Mouse (Mus musculus): ENCODE results near the gene Cd200r3. TPM values are rescaled to one million over a fixed set of nuclear protein-coding genes. Genes with fewer than 3 reads are reported as not detected.
A peak's percentile ranks its signal among the peaks of the same experiment; 100 is the strongest.

Cd200r3 gene
- polyA plus RNA-seq, 1 experiment: not detected

GRCm38 (mm10) chr16:45007807-45008206 is 64.3 kb downstream of the Cd200r3 start:
- Histone ChIP-seq H3K4me1 (ENCODE audit: control insufficient read depth, insufficient read depth, low read length) (no peaks in the 10 kb centered on the region), H3K27me3 (ENCODE audit: control insufficient read depth, insufficient read depth, low read length) (no peaks in the 10 kb centered on the region), H3K27ac (ENCODE audit: insufficient read depth, low read length) (no peak overlapping the region), H3K4me3 (replicated peaks; ENCODE audit: insufficient read depth, low read depth, low read length) (no peak overlapping the region)
- TF ChIP-seq CTCF (IDR thresholded peaks at IDR 0.05; ENCODE audit: borderline replicate concordance, insufficient read depth, low read depth, low read length): no peak
- no peak for TF ChIP-seq POLR2A (IDR thresholded peaks at IDR 0.05; ENCODE audit: borderline replicate concordance, insufficient read depth, low read length)
- WGBS: 88% methylated on average over 4 of the region's 4 CpGs
- DNase-seq: no peak

- TF ChIP-seq CTCF (IDR thresholded peaks at IDR 0.05; ENCODE audit: borderline replicate concordance, insufficient read depth, low read depth, low read length) (no peak), POLR2A (IDR thresholded peaks at IDR 0.05; ENCODE audit: borderline replicate concordance, insufficient read depth, low read length) (no peak)
- DNase-seq: no peak
- WGBS: 30% methylated on average over 5 of the region's 5 CpGs
- H3K27me3 ChIP-seq (ENCODE audit: control insufficient read depth, insufficient read depth, low read length): no peaks in the 10 kb centered on the region
- H3K4me1 ChIP-seq (ENCODE audit: control insufficient read depth, insufficient read depth, low read length): no peaks in the 10 kb centered on the region
- H3K27ac ChIP-seq (ENCODE audit: insufficient read depth, low read length): no peak overlapping the region
- no peak overlapping the region for H3K4me3 ChIP-seq (replicated peaks; ENCODE audit: insufficient read depth, low read depth, low read length)
Observed at GRCm38 (mm10) chr16:45009634-45010033, 66.2 kb downstream of the Cd200r3 start.

- Histone ChIP-seq H3K27ac (ENCODE audit: insufficient read depth, low read length) (no peak overlapping the region), H3K4me3 (replicated peaks; ENCODE audit: insufficient read depth, low read depth, low read length) (no peak overlapping the region), H3K27me3 (ENCODE audit: control insufficient read depth, insufficient read depth, low read length) (no peaks in the 10 kb centered on the region), H3K4me1 (ENCODE audit: control insufficient read depth, insufficient read depth, low read length) (no peaks in the 10 kb centered on the region)
- DNase-seq: peak in 1 of 2 experiments; percentile 12
- WGBS: 98% methylated on average over 1 of the region's 1 CpGs
- no peak for TF ChIP-seq POLR2A (IDR thresholded peaks at IDR 0.05; ENCODE audit: borderline replicate concordance, insufficient read depth, low read length)
- TF ChIP-seq CTCF (IDR thresholded peaks at IDR 0.05; ENCODE audit: borderline replicate concordance, insufficient read depth, low read depth, low read length): no peak
Observed at GRCm38 (mm10) chr16:45015591-45015990, 72.1 kb downstream of the Cd200r3 start.

GRCm38 (mm10) chr16:45016488-45016887 is 73.0 kb downstream of the Cd200r3 start:
- Histone ChIP-seq H3K27ac (ENCODE audit: insufficient read depth, low read length) (no peak overlapping the region), H3K27me3 (ENCODE audit: control insufficient read depth, insufficient read depth, low read length) (no peaks in the 10 kb centered on the region), H3K4me3 (replicated peaks; ENCODE audit: insufficient read depth, low read depth, low read length) (no peak overlapping the region), H3K4me1 (ENCODE audit: control insufficient read depth, insufficient read depth, low read length) (no peaks in the 10 kb centered on the region)
- TF ChIP-seq CTCF (IDR thresholded peaks at IDR 0.05; ENCODE audit: borderline replicate concordance, insufficient read depth, low read depth, low read length): no peak
- TF ChIP-seq POLR2A (IDR thresholded peaks at IDR 0.05; ENCODE audit: borderline replicate concordance, insufficient read depth, low read length): no peak
- 89% methylated on average over 3 of the region's 3 CpGs for WGBS
- no peak for DNase-seq

GRCm38 (mm10) chr16:45018868-45019267 is 75.4 kb downstream of the Cd200r3 start:
- H3K4me3 ChIP-seq (replicated peaks; ENCODE audit: insufficient read depth, low read depth, low read length): no peak overlapping the region
- TF ChIP-seq CTCF (IDR thresholded peaks at IDR 0.05; ENCODE audit: borderline replicate concordance, insufficient read depth, low read depth, low read length) (no peak), POLR2A (IDR thresholded peaks at IDR 0.05; ENCODE audit: borderline replicate concordance, insufficient read depth, low read length) (no peak)
- DNase-seq: no peak
- 94% methylated on average over 2 of the region's 2 CpGs for WGBS
- no peaks in the 10 kb centered on the region for H3K4me1 ChIP-seq (ENCODE audit: control insufficient read depth, insufficient read depth, low read length)
- no peaks in the 10 kb centered on the region for H3K27me3 ChIP-seq (ENCODE audit: control insufficient read depth, insufficient read depth, low read length)
- H3K27ac ChIP-seq (ENCODE audit: insufficient read depth, low read length): no peak overlapping the region

- no peak for TF ChIP-seq CTCF (IDR thresholded peaks at IDR 0.05; ENCODE audit: borderline replicate concordance, insufficient read depth, low read depth, low read length)
- TF ChIP-seq POLR2A (IDR thresholded peaks at IDR 0.05; ENCODE audit: borderline replicate concordance, insufficient read depth, low read length): no peak
- Histone ChIP-seq H3K27ac (ENCODE audit: insufficient read depth, low read length) (no peak overlapping the region), H3K4me1 (ENCODE audit: control insufficient read depth, insufficient read depth, low read length) (no peaks in the 10 kb centered on the region), H3K4me3 (replicated peaks; ENCODE audit: insufficient read depth, low read depth, low read length) (no peak overlapping the region), H3K27me3 (ENCODE audit: control insufficient read depth, insufficient read depth, low read length) (no peaks in the 10 kb centered on the region)
- no peak for DNase-seq
- WGBS: 77% methylated on average over 1 of the region's 1 CpGs
Observed at GRCm38 (mm10) chr16:45020055-45020454, 76.6 kb downstream of the Cd200r3 start.

- Histone ChIP-seq H3K4me3 (replicated peaks; ENCODE audit: insufficient read depth, low read depth, low read length) (no peak overlapping the region), H3K27ac (ENCODE audit: insufficient read depth, low read length) (no peak overlapping the region), H3K4me1 (ENCODE audit: control insufficient read depth, insufficient read depth, low read length) (no peaks in the 10 kb centered on the region), H3K27me3 (ENCODE audit: control insufficient read depth, insufficient read depth, low read length) (no peaks in the 10 kb centered on the region)
- TF ChIP-seq POLR2A (IDR thresholded peaks at IDR 0.05; ENCODE audit: borderline replicate concordance, insufficient read depth, low read length) (no peak), CTCF (IDR thresholded peaks at IDR 0.05; ENCODE audit: borderline replicate concordance, insufficient read depth, low read depth, low read length) (no peak)
- no peak for DNase-seq
- WGBS: 84% methylated on average over 2 of the region's 2 CpGs
Observed at GRCm38 (mm10) chr16:45020669-45021309, 77.3 kb downstream of the Cd200r3 start.

- DNase-seq: no peak
- TF ChIP-seq CTCF (IDR thresholded peaks at IDR 0.05; ENCODE audit: borderline replicate concordance, insufficient read depth, low read depth, low read length): no peak
- no peak for TF ChIP-seq POLR2A (IDR thresholded peaks at IDR 0.05; ENCODE audit: borderline replicate concordance, insufficient read depth, low read length)
Observed at GRCm38 (mm10) chr16:45021443-45021842, 78.0 kb downstream of the Cd200r3 start.

More at GRCm38 (mm10) chr16:45021443-45021842, 78.0 kb downstream of the Cd200r3 start:
- Histone ChIP-seq H3K4me1 (ENCODE audit: control insufficient read depth, insufficient read depth, low read length) (no peaks in the 10 kb centered on the region), H3K27me3 (ENCODE audit: control insufficient read depth, insufficient read depth, low read length) (no peaks in the 10 kb centered on the region), H3K4me3 (replicated peaks; ENCODE audit: insufficient read depth, low read depth, low read length) (no peak overlapping the region), H3K27ac (ENCODE audit: insufficient read depth, low read length) (no peak overlapping the region)
